Comparison of ENCODE assay signal across 16 mouse cellular contexts in genomic region chr1:64914356-64914755, GRCm38 (mm10).
"Had no signal": no experiment of that assay in that cellular context is flagged by ENCODE, and none has a peak within 500 bp of the region (broad histone marks: within the 10 kb centered on the region; RNA-seq: fewer than 3 reads in every experiment).

No protein-coding gene starts in this region.

- H3K36me3 ChIP-seq: liver, embryonic 13.5 days; midbrain, embryonic 15.5 days had no signal

- H3K9me3 ChIP-seq: liver, embryonic 13.5 days; midbrain, embryonic 15.5 days had no signal

- H3K9ac ChIP-seq: liver, embryonic 13.5 days; midbrain, embryonic 15.5 days had no signal

- DNase-seq: kidney, adult 2 months; kidney, postnatal 25 days; layer of hippocampus, adult 9-11 months; layer of hippocampus, postnatal 36 days; liver, embryonic 13.5 days; lung, adult 2 months; lung, postnatal 14 days; lung, postnatal 4 days; right cerebral cortex, postnatal 25 days; thymus, adult 18-20 months; thymus, postnatal 36 days had no signal

- H3K4me1 ChIP-seq: liver, embryonic 13.5 days had no signal

- ATAC-seq: midbrain, embryonic 15.5 days had no signal

- H3K4me3 ChIP-seq: layer of hippocampus, adult 2 months; left cerebral cortex, adult 2 months; liver, embryonic 13.5 days; midbrain, embryonic 15.5 days had no signal

- H3K27ac ChIP-seq: kidney, postnatal 0 days; layer of hippocampus, adult 2 months; left cerebral cortex, adult 2 months; liver, embryonic 13.5 days; midbrain, embryonic 15.5 days had no signal

- H3K27me3 ChIP-seq: liver, embryonic 13.5 days; midbrain, embryonic 15.5 days had no signal

- H3K4me2 ChIP-seq: liver, embryonic 13.5 days; midbrain, embryonic 11.5 days; midbrain, embryonic 15.5 days had no signal
